ENCODE assay signal across 8 mouse cellular contexts in the genomic region with DNA sequence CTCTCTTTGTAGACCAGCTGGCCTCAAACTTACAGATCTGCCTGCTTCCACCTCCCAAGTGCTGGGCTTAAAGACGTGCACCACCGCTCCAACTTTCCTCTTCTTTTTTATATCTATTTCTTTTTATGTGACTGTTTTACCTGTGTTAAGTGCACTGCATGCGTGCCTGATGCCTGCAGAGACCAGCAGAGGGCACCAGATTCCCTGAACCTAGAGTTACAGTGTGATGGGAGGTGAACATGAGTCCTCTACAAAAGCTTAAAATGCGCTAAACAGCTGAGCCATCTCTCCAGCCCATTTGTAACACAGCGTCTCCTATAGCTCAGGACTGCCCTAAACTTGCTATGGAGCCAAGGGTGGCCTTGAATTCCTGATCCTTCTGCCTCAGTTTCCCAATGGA. TPM values are rescaled to one million over a fixed set of nuclear protein-coding genes. Genes with fewer than 3 reads are reported as not detected.
DNase-seq lines count a peak whose midpoint lies in the region; ATAC-seq and TF ChIP-seq lines count a peak whose summit lies in the region.

No protein-coding gene starts in this region.

- no peak for ATAC-seq in forebrain, embryonic 16.5 days
- ATAC-seq in liver, postnatal 0 days = no peak

- H3K27me3 ChIP-seq in forebrain, embryonic 10.5 days (ENCODE audit: poor library complexity, severe bottlenecking) = peaks cover 28% of the 10 kb centered on the region
- H3K27me3 ChIP-seq in forebrain, embryonic 16.5 days (replicated peaks; ENCODE audit: control insufficient read depth, insufficient read depth, low read length) = peaks cover 14% of the 10 kb centered on the region
- peaks cover 26% of the 10 kb centered on the region for H3K27me3 ChIP-seq in liver, postnatal 0 days (ENCODE audit: insufficient read depth, low read length)

- peak; percentile 42 for TF ChIP-seq CTCF in bone marrow macrophage, adult 2 months (IDR thresholded peaks at IDR 0.05; ENCODE audit: low read depth, low read length)
- TF ChIP-seq CTCF in liver, postnatal 0 days (IDR thresholded peaks at IDR 0.05; ENCODE audit: low read depth) = peak; percentile 80

- no peaks in the 10 kb centered on the region for H3K4me1 ChIP-seq in forebrain, embryonic 10.5 days
- no peaks in the 10 kb centered on the region for H3K4me1 ChIP-seq in forebrain, embryonic 16.5 days (replicated peaks; ENCODE audit: control insufficient read depth, insufficient read depth, low read length)
- H3K4me1 ChIP-seq in bone marrow macrophage, adult 2 months (ENCODE audit: control insufficient read depth, insufficient read depth, low read length) = no peaks in the 10 kb centered on the region
- no peaks in the 10 kb centered on the region for H3K4me1 ChIP-seq in liver, postnatal 0 days (ENCODE audit: insufficient read depth)

- H3K9ac ChIP-seq in forebrain, embryonic 16.5 days (replicated peaks; ENCODE audit: low read depth, low read length) = no peak overlapping the region
- no peak overlapping the region for H3K9ac ChIP-seq in liver, postnatal 0 days (replicated peaks)

- H3K4me3 ChIP-seq in forebrain, embryonic 10.5 days = no peak overlapping the region
- no peak overlapping the region for H3K4me3 ChIP-seq in forebrain, embryonic 16.5 days (replicated peaks; ENCODE audit: low read length)
- no peak overlapping the region for H3K4me3 ChIP-seq in bone marrow macrophage, adult 2 months (ENCODE audit: insufficient read depth, low read length)
- H3K4me3 ChIP-seq in liver, postnatal 0 days (ENCODE audit: low read depth, low read length) = no peak overlapping the region

- TF ChIP-seq POLR2A in bone marrow macrophage, adult 2 months (IDR thresholded peaks at IDR 0.05; ENCODE audit: borderline replicate concordance, low read depth, low read length) = no peak

- no peak overlapping the region for H3K27ac ChIP-seq in forebrain, embryonic 10.5 days
- no peak overlapping the region for H3K27ac ChIP-seq in forebrain, embryonic 16.5 days (ENCODE audit: low read length)
- no peak overlapping the region for H3K27ac ChIP-seq in bone marrow macrophage, adult 2 months (ENCODE audit: insufficient read depth, low read depth, low read length)
- H3K27ac ChIP-seq in liver, postnatal 0 days (ENCODE audit: low read depth) = no peak overlapping the region

- DNase-seq in forebrain, embryonic 10.5 days (ENCODE audit: extremely low spot score, low spot score) = peak; percentile 24
- peak; percentile 65 for DNase-seq in CD4-positive helper T cell, adult 2 months (ENCODE audit: low read depth, low spot score)
- peak; percentile 64 for DNase-seq in liver, postnatal 0 days
- DNase-seq in thymus, postnatal 4 days = peak; percentile 71
- DNase-seq in urinary bladder, adult 18-20 months (ENCODE audit: low spot score in 2 of 2) = no peak
- DNase-seq in left cerebral cortex, adult 9 months (ENCODE audit: low spot score in 2 of 2) = no peak

- TF ChIP-seq EP300 in liver, postnatal 0 days (IDR thresholded peaks at IDR 0.05; ENCODE audit: low read depth) = no peak

- H3K4me2 ChIP-seq in forebrain, embryonic 16.5 days (ENCODE audit: low read length) = no peak overlapping the region
- no peak overlapping the region for H3K4me2 ChIP-seq in liver, postnatal 0 days (ENCODE audit: low read depth, low read length)

- H3K36me3 ChIP-seq in forebrain, embryonic 10.5 days (replicated peaks) = no peaks in the 10 kb centered on the region
- peaks cover 5% of the 10 kb centered on the region; the same call in 1 of the 2 replicates for H3K36me3 ChIP-seq in forebrain, embryonic 16.5 days (ENCODE audit: control insufficient read depth, insufficient read depth)
- no peaks in the 10 kb centered on the region for H3K36me3 ChIP-seq in liver, postnatal 0 days (replicated peaks; ENCODE audit: insufficient read depth, low read length)

- WGBS in forebrain, embryonic 10.5 days = 61% methylated on average over 5 of the region's 5 CpGs
- 57% methylated on average over 5 of the region's 5 CpGs for WGBS in forebrain, embryonic 16.5 days
- WGBS in liver, postnatal 0 days (ENCODE audit: insufficient replicate concordance) = 51% methylated on average over 5 of the region's 5 CpGs

- no peaks in the 10 kb centered on the region for H3K9me3 ChIP-seq in forebrain, embryonic 10.5 days
- H3K9me3 ChIP-seq in forebrain, embryonic 16.5 days (ENCODE audit: control insufficient read depth, low read length) = peaks cover 3% of the 10 kb centered on the region
- H3K9me3 ChIP-seq in liver, postnatal 0 days (ENCODE audit: low read length) = peaks cover 5% of the 10 kb centered on the region; the same call in 1 of the 2 replicates

RNA-seq across cellular contexts. Expression of gene Sptbn4, which starts 9.9 kb away (rescaled TPM):
- 0.20 and 0.37 TPM in 2 replicates for polyA plus RNA-seq in forebrain, embryonic 10.5 days (2016; fragmentation: Nextera tagmentation; extraction: Ambion mirVana)
- polyA plus RNA-seq in forebrain, embryonic 16.5 days (2015; fragmentation: Nextera tagmentation; extraction: Ambion mirVana) = 2.3 and 2.5 TPM in 2 replicates
- polyA plus RNA-seq in bone marrow macrophage, adult 2 months (2012; ENCODE audit: insufficient read depth, insufficient read length, missing spikeins) = 0.48 and 0.73 TPM in 2 replicates
- 0.02 and 0.18 TPM in 2 replicates for polyA plus RNA-seq in liver, postnatal 0 days (2015; fragmentation: Nextera tagmentation; extraction: Ambion mirVana)

RNA-seq across cellular contexts. Expression of gene Blvrb, which starts 10.2 kb away (rescaled TPM):
- 34.8 and 45.5 TPM in 2 replicates for polyA plus RNA-seq in forebrain, embryonic 10.5 days (2016; fragmentation: Nextera tagmentation; extraction: Ambion mirVana)
- polyA plus RNA-seq in forebrain, embryonic 16.5 days (2015; fragmentation: Nextera tagmentation; extraction: Ambion mirVana) = 14.9 and 16.8 TPM in 2 replicates
- polyA plus RNA-seq in bone marrow macrophage, adult 2 months (2012; ENCODE audit: insufficient read depth, insufficient read length, missing spikeins) = 473 and 496 TPM in 2 replicates
- polyA plus RNA-seq in liver, postnatal 0 days (2015; fragmentation: Nextera tagmentation; extraction: Ambion mirVana) = 372 and 407 TPM in 2 replicates

RNA-seq across cellular contexts. Expression of gene Sertad3, which starts 36.0 kb away (rescaled TPM):
- polyA plus RNA-seq in forebrain, embryonic 10.5 days (2016; fragmentation: Nextera tagmentation; extraction: Ambion mirVana) = 21.7 and 24.8 TPM in 2 replicates
- polyA plus RNA-seq in forebrain, embryonic 16.5 days (2015; fragmentation: Nextera tagmentation; extraction: Ambion mirVana) = 11.6 and 14.8 TPM in 2 replicates
- polyA plus RNA-seq in bone marrow macrophage, adult 2 months (2012; ENCODE audit: insufficient read depth, insufficient read length, missing spikeins) = 19.5 and 20.9 TPM in 2 replicates
- 16.2 and 17.0 TPM in 2 replicates for polyA plus RNA-seq in liver, postnatal 0 days (2015; fragmentation: Nextera tagmentation; extraction: Ambion mirVana)

RNA-seq across cellular contexts. Expression of gene Sertad1, which starts 49.2 kb away (rescaled TPM):
- polyA plus RNA-seq in forebrain, embryonic 10.5 days (2016; fragmentation: Nextera tagmentation; extraction: Ambion mirVana) = 17.7 and 18.6 TPM in 2 replicates
- polyA plus RNA-seq in forebrain, embryonic 16.5 days (2015; fragmentation: Nextera tagmentation; extraction: Ambion mirVana) = 6.5 and 7.0 TPM in 2 replicates
- polyA plus RNA-seq in bone marrow macrophage, adult 2 months (2012; ENCODE audit: insufficient read depth, insufficient read length, missing spikeins) = 22.1 and 24.7 TPM in 2 replicates
- 18.3 and 18.5 TPM in 2 replicates for polyA plus RNA-seq in liver, postnatal 0 days (2015; fragmentation: Nextera tagmentation; extraction: Ambion mirVana)

Comparison
In these comparisons a context has a peak if more than half of its experiments do, and no peak if none do; other contexts are left out.
1. DNase-seq: peak in forebrain, embryonic 10.5 days (single experiment), CD4-positive helper T cell, adult 2 months (single experiment), liver, postnatal 0 days (single experiment) and thymus, postnatal 4 days (single experiment); none in urinary bladder, adult 18-20 months (0 of 2) and left cerebral cortex, adult 9 months (0 of 2).